Mouse (Mus musculus): ENCODE results near the gene Ehbp1. TPM values are rescaled to one million over a fixed set of nuclear protein-coding genes. Genes with fewer than 3 reads are reported as not detected.

Ehbp1 gene
- total and polyA plus RNA-seq, 3 experiments: 2.5 to 4.0 (median 3.1) TPM

DNA sequence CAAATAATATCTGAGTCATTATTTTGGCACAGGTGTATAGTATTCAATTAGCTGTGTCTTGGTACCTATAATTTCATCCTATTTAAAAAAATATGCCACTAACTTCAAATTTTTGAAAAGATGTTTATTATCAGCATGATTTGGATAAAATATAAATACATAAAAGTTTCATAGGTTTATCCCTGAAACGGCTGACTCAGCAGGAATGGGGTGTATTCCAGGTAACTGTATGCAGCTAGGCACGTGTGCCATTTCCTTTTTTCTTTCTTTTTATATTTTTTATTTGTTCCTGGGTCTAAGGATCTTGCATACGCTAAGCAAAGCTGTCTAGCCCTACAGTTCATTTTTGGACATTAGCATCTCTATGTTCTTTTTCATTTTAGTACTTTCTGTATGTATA lies 223.2 kb downstream of the Ehbp1 start:
- H3K4me3 ChIP-seq (replicated peaks in 1 of 3; ENCODE audit: low read depth in 2 of 3, low read length in 2 of 3, poor library complexity in 1 of 3): no peak overlapping the region
- in situ Hi-C loops (cut with MboI; ENCODE audit: low pct_ligation_motif_present, low pct_unique_long_range_greater_than_20kb, low sequenced_read_pairs): no loop called here
- no peaks in the 10 kb centered on the region for H3K4me1 ChIP-seq (ENCODE audit: control insufficient read depth in 1 of 2, insufficient read depth in 2 of 2)
- H3K79me2 ChIP-seq (replicated peaks; ENCODE audit: control insufficient read depth, extremely low read depth, insufficient read depth, poor library complexity, severe bottlenecking): no peaks in the 10 kb centered on the region
- H3K27ac ChIP-seq (ENCODE audit: insufficient read depth, low read depth): no peak overlapping the region
- dilution Hi-C loops (cut with MboI; ENCODE audit: extremely low pct_ligation_motif_present, extremely low pct_unique_long_range_greater_than_20kb, low sequenced_read_pairs): no loop called here
- no peaks in the 10 kb centered on the region for H3K27me3 ChIP-seq (replicated peaks)
- DNase-seq (ENCODE audit: extremely low read depth): no peak
- H3K4me2 ChIP-seq (ENCODE audit: insufficient read depth, low read depth, poor library complexity, severe bottlenecking): no peak overlapping the region
- H3K9me3 ChIP-seq (replicated peaks; ENCODE audit: low read length): no peaks in the 10 kb centered on the region
- no peak overlapping the region for H3K9ac ChIP-seq (ENCODE audit: insufficient read depth, low read depth)
- TF ChIP-seq KAT2A (IDR thresholded peaks at IDR 0.05; ENCODE audit: insufficient replicate concordance, low read length) (no peak), SMC3 (IDR thresholded peaks at IDR 0.05; ENCODE audit: low read depth, low read length) (no peak), ELF1 (IDR thresholded peaks at IDR 0.05; ENCODE audit: low read depth, low read length) (no peak), POLR2A (IDR thresholded peaks at IDR 0.05; ENCODE audit: low read depth, low read length) (no peak), MAFK (IDR thresholded peaks at IDR 0.05; ENCODE audit: insufficient replicate concordance, low read length) (peak; percentile 91), UBTF (IDR thresholded peaks at IDR 0.05; ENCODE audit: low read depth, low read length) (no peak), EP300 (IDR thresholded peaks at IDR 0.05; ENCODE audit: low read length) (no peak)
- H3K36me3 ChIP-seq (replicated peaks in 1 of 2; ENCODE audit: control insufficient read depth in 1 of 2, insufficient read depth in 1 of 2, low read length in 1 of 2): no peaks in the 10 kb centered on the region

DNA sequence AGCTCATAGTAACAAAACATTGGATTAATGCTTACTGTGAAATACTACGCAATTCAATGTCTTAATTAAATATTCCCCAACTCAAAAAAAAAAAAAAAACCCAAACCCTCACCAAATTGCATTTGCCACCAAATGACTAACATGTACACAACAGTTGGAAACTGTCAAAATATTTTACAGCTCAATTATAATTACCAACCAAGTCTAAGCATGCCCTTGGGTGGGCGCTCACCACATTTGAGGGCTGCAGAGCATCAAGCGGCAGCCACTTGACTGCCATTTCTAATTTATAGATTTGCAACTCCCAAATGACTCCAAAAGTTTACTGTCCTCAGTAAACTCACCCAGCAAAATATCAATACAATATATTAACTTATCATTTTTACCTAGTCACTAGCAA lies 229.9 kb downstream of the Ehbp1 start:
- in situ Hi-C loops (cut with MboI; ENCODE audit: low pct_ligation_motif_present, low pct_unique_long_range_greater_than_20kb, low sequenced_read_pairs): no loop called here
- no peaks in the 10 kb centered on the region for H3K4me1 ChIP-seq (ENCODE audit: control insufficient read depth in 1 of 2, insufficient read depth in 2 of 2)
- H3K27me3 ChIP-seq (replicated peaks): no peaks in the 10 kb centered on the region
- no peak for DNase-seq (ENCODE audit: extremely low read depth)
- no peaks in the 10 kb centered on the region for H3K79me2 ChIP-seq (replicated peaks; ENCODE audit: control insufficient read depth, extremely low read depth, insufficient read depth, poor library complexity, severe bottlenecking)
- dilution Hi-C loops (cut with MboI; ENCODE audit: extremely low pct_ligation_motif_present, extremely low pct_unique_long_range_greater_than_20kb, low sequenced_read_pairs): no loop called here
- H3K27ac ChIP-seq (ENCODE audit: insufficient read depth, low read depth): no peak overlapping the region
- H3K36me3 ChIP-seq (replicated peaks in 1 of 2; ENCODE audit: control insufficient read depth in 1 of 2, insufficient read depth in 1 of 2, low read length in 1 of 2): no peaks in the 10 kb centered on the region
- H3K4me2 ChIP-seq (ENCODE audit: insufficient read depth, low read depth, poor library complexity, severe bottlenecking): no peak overlapping the region
- no peaks in the 10 kb centered on the region for H3K9me3 ChIP-seq (replicated peaks; ENCODE audit: low read length)
- no peak for TF ChIP-seq USF1 (IDR thresholded peaks at IDR 0.05; ENCODE audit: low read depth, low read length)
- H3K4me3 ChIP-seq (replicated peaks in 1 of 3; ENCODE audit: low read depth in 2 of 3, low read length in 2 of 3, poor library complexity in 1 of 3): no peak overlapping the region
- no peak overlapping the region for H3K9ac ChIP-seq (ENCODE audit: insufficient read depth, low read depth)

DNA sequence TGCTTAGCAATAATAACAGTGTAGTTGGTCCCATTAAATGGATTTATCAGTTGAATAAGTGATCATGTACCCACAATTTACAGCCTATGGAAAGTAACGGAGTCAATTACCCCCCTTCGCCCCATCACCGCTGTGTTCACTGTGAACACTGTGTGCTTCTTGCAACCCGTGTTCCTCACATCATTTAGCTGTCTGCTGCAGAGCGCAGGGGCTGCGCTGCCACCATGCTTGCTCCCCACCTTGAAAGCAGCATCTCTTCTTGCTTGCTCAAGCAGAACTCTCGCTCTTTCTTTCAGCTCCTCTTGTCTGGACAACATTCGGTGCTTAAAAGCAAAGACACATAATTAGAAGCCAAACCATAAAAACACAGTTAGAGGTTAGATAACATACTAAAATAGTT lies 252.7 kb downstream of the Ehbp1 start:
- Histone ChIP-seq H3K36me3 (replicated peaks in 1 of 2; ENCODE audit: control insufficient read depth in 1 of 2, insufficient read depth in 1 of 2, low read length in 1 of 2) (peaks cover 0 to 8% of the 10 kb centered on the region in 2 experiments), H3K79me2 (replicated peaks; ENCODE audit: control insufficient read depth, extremely low read depth, insufficient read depth, poor library complexity, severe bottlenecking) (no peaks in the 10 kb centered on the region), H3K27me3 (replicated peaks) (no peaks in the 10 kb centered on the region), H3K4me1 (ENCODE audit: control insufficient read depth in 1 of 2, insufficient read depth in 2 of 2) (peaks cover 2 to 7% of the 10 kb centered on the region in 2 experiments; a peak in 2 of 4 replicates), H3K4me3 (replicated peaks in 1 of 3; ENCODE audit: low read depth in 2 of 3, low read length in 2 of 3, poor library complexity in 1 of 3) (no peak overlapping the region), H3K9ac (ENCODE audit: insufficient read depth, low read depth) (no peak overlapping the region), H3K27ac (ENCODE audit: insufficient read depth, low read depth) (no peak overlapping the region), H3K9me3 (replicated peaks; ENCODE audit: low read length) (no peaks in the 10 kb centered on the region), H3K4me2 (ENCODE audit: insufficient read depth, low read depth, poor library complexity, severe bottlenecking) (no peak overlapping the region)
- no peak for DNase-seq (ENCODE audit: extremely low read depth)
- in situ Hi-C loops (cut with MboI; ENCODE audit: low pct_ligation_motif_present, low pct_unique_long_range_greater_than_20kb, low sequenced_read_pairs) (no loop called here), dilution Hi-C loops (cut with MboI; ENCODE audit: extremely low pct_ligation_motif_present, extremely low pct_unique_long_range_greater_than_20kb, low sequenced_read_pairs) (no loop called here)
- TF ChIP-seq MAZ (IDR thresholded peaks at IDR 0.05; ENCODE audit: low read depth, low read length) (no peak), POLR2A (IDR thresholded peaks at IDR 0.05; ENCODE audit: low read depth, low read length) (no peak), ZNF384 (IDR thresholded peaks at IDR 0.05; ENCODE audit: low read depth, low read length) (no peak), TBP (conservative IDR thresholded peaks at IDR 0.05; ENCODE audit: low read depth, low read length) (no peak), CTCF (conservative IDR thresholded peaks at IDR 0.05 in 1 of 2, IDR thresholded peaks at IDR 0.05 in 1 of 2; ENCODE audit: low read depth in 2 of 2, low read length in 2 of 2) (no peak), GABPA (IDR thresholded peaks at IDR 0.05; ENCODE audit: insufficient replicate concordance, low read depth, low read length) (no peak)

All from CH12.LX (cell line).